Mouse (Mus musculus): ENCODE data around the gene Olfr1390. TPM values are rescaled to one million over a fixed set of nuclear protein-coding genes. Genes with fewer than 3 reads are reported as not detected.
"Not testable (repeated sequence)": the region's sequence is repeated elsewhere in the genome, so short reads cannot be mapped to it uniquely, and the experiment has no call there.

Gene Olfr1390
- total RNA-seq (2014; fragmentation: Nextera tagmentation) (not detected in 2 replicates), total RNA-seq (2017) (0.12 and 0.22 TPM in 2 replicates), polyA plus RNA-seq (2012) (not detected in 2 replicates)

DNA sequence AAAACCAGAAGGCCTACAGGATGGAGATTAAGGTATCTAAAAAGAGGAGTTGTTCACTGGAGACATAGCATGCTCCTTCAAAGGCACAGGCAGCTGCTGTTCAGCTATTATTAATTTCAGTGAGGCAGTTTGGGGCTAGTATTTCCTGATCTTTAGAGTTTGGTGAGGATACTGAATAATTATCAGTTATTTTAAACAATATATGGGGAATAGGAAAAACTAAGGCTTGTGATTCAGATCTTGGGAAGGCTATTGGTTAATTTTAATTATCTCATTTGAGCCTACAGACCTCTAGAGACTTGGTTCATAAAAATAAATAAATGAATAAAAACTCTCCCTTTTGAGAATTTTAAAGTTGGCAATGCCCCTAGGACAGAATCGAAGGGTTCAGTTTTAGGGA lies at the start of gene Olfr1390:
Olfr1390 (plus strand) TSS at position 301 of the 400 bp plus-strand sequence.
- Histone ChIP-seq H3K27me3 (ENCODE audit: insufficient read depth, low read length) (no peaks in the 10 kb centered on the region), H3K4me1 (ENCODE audit: insufficient read depth, low read depth, low read length) (no peaks in the 10 kb centered on the region), H3K9me3 (replicated peaks) (no peaks in the 10 kb centered on the region), H3K36me3 (replicated peaks) (no peaks in the 10 kb centered on the region), H3K4me3 (ENCODE audit: low read depth, low read length) (no peak within 1 kb of the TSS)
- TF ChIP-seq POLR2AphosphoS5 (IDR thresholded peaks at IDR 0.05; ENCODE audit: insufficient replicate concordance, low read depth, low read length): no peak
- TF ChIP-seq CTCF (IDR thresholded peaks at IDR 0.05; ENCODE audit: low read depth, low read length): no peak
- no peak for TF ChIP-seq GATA2 (IDR thresholded peaks at IDR 0.05; ENCODE audit: borderline replicate concordance, low read depth, low read length)
- no peak for TF ChIP-seq TAL1 (conservative IDR thresholded peaks at IDR 0.05; ENCODE audit: low read depth, low read length)
- TF ChIP-seq GATA1 (IDR thresholded peaks at IDR 0.05; ENCODE audit: borderline replicate concordance, low read length): no peak
- ATAC-seq (ENCODE audit: extremely low read depth, insufficient number of reproducible peaks, low FRiP score, poor library complexity, severe bottlenecking) (no peak), DNase-seq (ENCODE audit: low spot score) (no peak)

DNA sequence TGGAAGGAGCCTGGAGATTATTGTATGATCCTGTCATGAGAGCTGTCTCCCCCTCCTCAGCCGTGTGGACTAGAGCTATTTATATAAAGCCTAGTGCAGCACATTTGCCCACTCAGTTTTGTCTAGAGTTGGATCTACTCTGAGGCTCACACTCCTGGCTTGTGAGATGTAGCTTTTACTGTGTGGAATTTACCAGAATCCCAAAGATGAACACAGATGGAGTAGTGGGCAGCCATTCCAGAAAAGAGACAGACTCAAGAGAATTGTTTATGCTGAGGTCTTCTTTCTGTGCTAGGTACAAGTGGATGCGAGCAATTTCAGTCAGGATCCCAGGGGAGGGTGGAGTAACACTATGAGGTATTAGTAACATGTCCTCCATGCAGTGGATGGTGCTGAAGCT lies 47.7 kb upstream of the Olfr1390 start:
- TF ChIP-seq GATA2 (IDR thresholded peaks at IDR 0.05; ENCODE audit: borderline replicate concordance, low read depth, low read length): no peak
- TF ChIP-seq TAL1 (conservative IDR thresholded peaks at IDR 0.05; ENCODE audit: low read depth, low read length): no peak
- TF ChIP-seq CTCF (IDR thresholded peaks at IDR 0.05; ENCODE audit: low read depth, low read length): no peak
- TF ChIP-seq GATA1 (IDR thresholded peaks at IDR 0.05; ENCODE audit: borderline replicate concordance, low read length): no peak
- no peak for TF ChIP-seq POLR2AphosphoS5 (IDR thresholded peaks at IDR 0.05; ENCODE audit: insufficient replicate concordance, low read depth, low read length)
- no peaks in the 10 kb centered on the region for H3K36me3 ChIP-seq (replicated peaks)
- H3K9me3 ChIP-seq (replicated peaks): no peaks in the 10 kb centered on the region
- DNase-seq (ENCODE audit: low spot score): no peak
- no peak for ATAC-seq (ENCODE audit: extremely low read depth, insufficient number of reproducible peaks, low FRiP score, poor library complexity, severe bottlenecking)
- no peak overlapping the region for H3K4me3 ChIP-seq (ENCODE audit: low read depth, low read length)
- 0 out of 2 replicates have a peak, but pooled peaks cover 4% of the 10 kb centered on the region for H3K4me1 ChIP-seq (ENCODE audit: insufficient read depth, low read depth, low read length)
- H3K27me3 ChIP-seq (ENCODE audit: insufficient read depth, low read length): peaks cover 12% of the 10 kb centered on the region; the same call in 1 of the 2 replicates

DNA sequence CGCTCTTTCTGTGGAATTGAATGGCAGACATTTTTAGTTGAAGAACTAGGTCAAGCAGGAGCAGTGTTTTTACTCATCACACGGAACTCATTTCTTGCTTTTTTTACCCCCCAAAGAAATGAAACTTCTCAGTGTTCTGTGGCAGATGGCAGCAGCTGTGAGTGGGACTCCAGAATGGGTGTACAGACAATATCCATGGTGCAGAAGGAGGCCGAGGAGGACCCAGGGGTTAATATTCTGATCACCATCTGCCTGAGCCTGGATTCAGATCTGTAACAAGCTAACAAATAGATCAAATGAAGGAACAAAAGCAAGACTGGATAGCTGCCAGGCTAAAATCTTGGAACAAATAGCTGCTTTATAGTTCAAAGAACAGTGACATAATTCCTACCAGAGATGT lies 42.2 kb upstream of the Olfr1390 start:
- Histone ChIP-seq H3K9me3 (replicated peaks) (no peaks in the 10 kb centered on the region), H3K27me3 (ENCODE audit: insufficient read depth, low read length) (0 out of 2 replicates have a peak, but pooled peaks cover 4% of the 10 kb centered on the region), H3K4me1 (ENCODE audit: insufficient read depth, low read depth, low read length) (no peaks in the 10 kb centered on the region), H3K36me3 (replicated peaks) (no peaks in the 10 kb centered on the region), H3K4me3 (ENCODE audit: low read depth, low read length) (no peak overlapping the region)
- TF ChIP-seq GATA2 (IDR thresholded peaks at IDR 0.05; ENCODE audit: borderline replicate concordance, low read depth, low read length) (no peak), GATA1 (IDR thresholded peaks at IDR 0.05; ENCODE audit: borderline replicate concordance, low read length) (no peak), TAL1 (conservative IDR thresholded peaks at IDR 0.05; ENCODE audit: low read depth, low read length) (no peak), POLR2AphosphoS5 (IDR thresholded peaks at IDR 0.05; ENCODE audit: insufficient replicate concordance, low read depth, low read length) (no peak), CTCF (IDR thresholded peaks at IDR 0.05; ENCODE audit: low read depth, low read length) (no peak)
- ATAC-seq (ENCODE audit: extremely low read depth, insufficient number of reproducible peaks, low FRiP score, poor library complexity, severe bottlenecking) (no peak), DNase-seq (ENCODE audit: low spot score) (no peak)

DNA sequence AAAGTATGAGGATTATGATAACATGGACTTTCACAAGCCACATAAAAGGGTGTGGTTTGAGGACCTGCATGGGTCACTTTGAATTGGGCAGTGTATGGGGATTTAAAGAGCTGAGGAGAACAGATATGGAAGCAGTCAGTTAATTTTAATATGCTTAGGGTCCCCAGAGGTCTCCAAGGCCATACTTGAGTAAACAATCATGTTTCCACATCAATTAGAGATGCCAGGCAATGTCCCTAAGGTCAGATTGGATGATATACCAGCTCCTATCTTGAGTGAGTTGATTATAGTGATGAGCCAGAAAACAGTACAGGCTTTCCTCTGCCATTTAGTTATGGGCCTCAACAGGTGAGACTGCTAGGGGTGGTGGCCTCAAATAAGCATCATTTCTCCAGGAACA lies 30.5 kb upstream of the Olfr1390 start, which contains the start of gene Olfr10:
Olfr10 (plus strand) TSS at position 301 of the 400 bp plus-strand sequence.
- no peak for DNase-seq (ENCODE audit: low spot score)
- no peaks in the 10 kb centered on the region for H3K4me1 ChIP-seq (ENCODE audit: insufficient read depth, low read depth, low read length)
- TF ChIP-seq GATA1 (IDR thresholded peaks at IDR 0.05; ENCODE audit: borderline replicate concordance, low read length): no peak
- no peak for TF ChIP-seq GATA2 (IDR thresholded peaks at IDR 0.05; ENCODE audit: borderline replicate concordance, low read depth, low read length)
- no peak for ATAC-seq (ENCODE audit: extremely low read depth, insufficient number of reproducible peaks, low FRiP score, poor library complexity, severe bottlenecking)
- H3K36me3 ChIP-seq (replicated peaks): no peaks in the 10 kb centered on the region
- no peaks in the 10 kb centered on the region for H3K27me3 ChIP-seq (ENCODE audit: insufficient read depth, low read length)
- peaks cover 11% of the 10 kb centered on the region for H3K9me3 ChIP-seq (replicated peaks)
- no peak within 1 kb of the TSS for H3K4me3 ChIP-seq (ENCODE audit: low read depth, low read length)

DNA sequence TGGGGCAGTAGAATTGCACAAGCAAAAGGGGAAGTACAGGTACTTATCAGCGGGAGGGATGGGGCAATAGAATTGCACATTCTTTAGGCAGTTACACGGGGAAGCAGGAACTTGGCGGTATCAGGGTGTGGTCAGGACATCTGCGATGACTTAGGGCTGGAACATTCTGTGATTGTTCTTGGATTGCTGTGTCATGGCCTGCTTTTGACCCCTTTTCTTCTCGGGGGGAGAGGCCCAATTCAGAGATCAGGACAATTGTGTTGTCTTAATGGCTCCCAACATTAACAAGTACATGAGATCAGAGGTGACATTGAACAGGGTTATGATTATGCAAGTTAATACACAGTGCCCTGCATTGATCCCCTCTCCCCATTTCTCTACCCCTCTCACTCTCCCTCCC lies 26.4 kb upstream of the Olfr1390 start:
- not testable (repeated sequence) for DNase-seq (ENCODE audit: low spot score); H3K27me3 ChIP-seq (ENCODE audit: insufficient read depth, low read length); ATAC-seq (ENCODE audit: extremely low read depth, insufficient number of reproducible peaks, low FRiP score, poor library complexity, severe bottlenecking)

DNA sequence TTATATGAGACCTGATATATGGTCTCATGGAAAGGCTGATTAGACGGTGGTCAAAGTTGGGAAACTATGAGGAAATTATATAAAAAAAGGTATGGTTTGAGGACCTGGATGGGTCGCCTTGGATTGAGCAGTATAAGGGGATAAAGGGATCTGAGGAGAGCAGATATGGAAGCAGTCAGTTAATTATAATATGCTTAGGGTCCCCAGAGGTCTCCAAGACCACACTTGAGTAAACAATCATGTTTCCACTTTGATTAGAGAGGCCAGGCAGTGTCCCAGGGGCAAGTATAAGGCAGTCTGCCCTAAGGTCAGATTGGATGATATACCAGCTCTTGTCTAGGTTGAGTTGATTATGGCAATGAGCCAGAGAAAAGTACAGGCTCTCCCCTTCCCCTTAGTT lies 12.5 kb upstream of the Olfr1390 start, which contains the start of gene Olfr1391:
Olfr1391 (plus strand) TSS at position 301 of the 400 bp plus-strand sequence.
- Histone ChIP-seq H3K4me3 (ENCODE audit: low read depth, low read length) (no peak within 1 kb of the TSS), H3K27me3 (ENCODE audit: insufficient read depth, low read length) (no peaks in the 10 kb centered on the region), H3K36me3 (replicated peaks) (no peaks in the 10 kb centered on the region), H3K4me1 (ENCODE audit: insufficient read depth, low read depth, low read length) (no peaks in the 10 kb centered on the region), H3K9me3 (replicated peaks) (no peaks in the 10 kb centered on the region)
- DNase-seq (ENCODE audit: low spot score) (no peak), ATAC-seq (ENCODE audit: extremely low read depth, insufficient number of reproducible peaks, low FRiP score, poor library complexity, severe bottlenecking) (no peak)
- TF ChIP-seq GATA2 (IDR thresholded peaks at IDR 0.05; ENCODE audit: borderline replicate concordance, low read depth, low read length) (no peak), TAL1 (conservative IDR thresholded peaks at IDR 0.05; ENCODE audit: low read depth, low read length) (no peak), POLR2AphosphoS5 (IDR thresholded peaks at IDR 0.05; ENCODE audit: insufficient replicate concordance, low read depth, low read length) (no peak), GATA1 (IDR thresholded peaks at IDR 0.05; ENCODE audit: borderline replicate concordance, low read length) (no peak), CTCF (IDR thresholded peaks at IDR 0.05; ENCODE audit: low read depth, low read length) (no peak)

More for the DNA sequence above, 26.4 kb upstream of the Olfr1390 start:
- H3K9me3 ChIP-seq (replicated peaks): peaks cover 11% of the 10 kb centered on the region
- H3K4me3 ChIP-seq (ENCODE audit: low read depth, low read length); H3K4me1 ChIP-seq (ENCODE audit: insufficient read depth, low read depth, low read length); H3K36me3 ChIP-seq (replicated peaks): not testable (repeated sequence)

DNA sequence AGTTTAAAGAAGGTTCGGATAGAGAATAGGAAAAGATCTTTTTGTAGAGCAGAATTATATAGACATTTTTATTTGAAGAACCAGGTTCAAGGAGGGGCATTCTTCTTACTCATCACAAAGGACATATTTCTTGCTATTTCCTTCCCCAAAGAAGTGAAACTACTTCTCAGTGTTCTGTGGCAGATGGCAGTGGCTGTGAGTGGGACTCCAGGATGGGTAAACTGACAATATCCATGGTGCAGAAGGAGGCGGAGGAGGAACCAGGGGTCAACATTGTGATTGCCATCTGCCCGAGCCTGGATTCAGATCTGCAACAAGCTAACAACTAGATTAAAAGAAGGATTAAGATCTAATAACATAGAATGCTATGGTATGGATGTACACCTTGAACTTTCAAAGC lies 8.3 kb upstream of the Olfr1390 start:
- no peak for DNase-seq (ENCODE audit: low spot score)
- H3K9me3 ChIP-seq (replicated peaks): no peaks in the 10 kb centered on the region
- no peaks in the 10 kb centered on the region for H3K4me1 ChIP-seq (ENCODE audit: insufficient read depth, low read depth, low read length)
- TF ChIP-seq TAL1 (conservative IDR thresholded peaks at IDR 0.05; ENCODE audit: low read depth, low read length) (no peak), GATA2 (IDR thresholded peaks at IDR 0.05; ENCODE audit: borderline replicate concordance, low read depth, low read length) (no peak), POLR2AphosphoS5 (IDR thresholded peaks at IDR 0.05; ENCODE audit: insufficient replicate concordance, low read depth, low read length) (no peak), CTCF (IDR thresholded peaks at IDR 0.05; ENCODE audit: low read depth, low read length) (no peak), GATA1 (IDR thresholded peaks at IDR 0.05; ENCODE audit: borderline replicate concordance, low read length) (no peak)
- ATAC-seq (ENCODE audit: extremely low read depth, insufficient number of reproducible peaks, low FRiP score, poor library complexity, severe bottlenecking): no peak
- H3K36me3 ChIP-seq (replicated peaks): no peaks in the 10 kb centered on the region
- no peaks in the 10 kb centered on the region for H3K27me3 ChIP-seq (ENCODE audit: insufficient read depth, low read length)
- H3K4me3 ChIP-seq (ENCODE audit: low read depth, low read length): no peak overlapping the region
